Mouse (Mus musculus): ENCODE measurements around the gene Rgl3. TPM values are rescaled to one million over a fixed set of nuclear protein-coding genes. Genes with fewer than 3 reads are reported as not detected.

Gene Rgl3
- polyA plus RNA-seq, 1 experiment, result 3.9 TPM

DNA sequence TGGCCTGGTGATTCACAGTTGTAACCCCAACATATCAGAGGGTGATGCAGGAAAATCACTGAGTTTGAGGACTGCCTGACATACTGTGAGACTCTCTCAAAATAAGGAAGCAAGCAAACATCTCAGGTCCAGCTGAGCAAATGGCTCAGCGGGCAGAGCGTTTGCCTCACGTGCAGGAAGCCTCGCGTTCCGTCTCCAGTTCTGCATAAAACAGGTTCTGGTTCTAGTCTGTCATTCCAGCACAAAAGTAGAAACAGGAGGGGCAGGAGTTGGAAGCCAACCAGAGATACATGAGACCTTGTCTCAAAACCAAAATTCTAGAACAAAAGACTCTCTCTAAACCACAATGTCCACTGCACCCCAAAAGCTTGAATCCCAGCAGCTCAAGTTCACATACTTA, 62.5 kb downstream of the Rgl3 start:
- Histone ChIP-seq H3K27ac (ENCODE audit: control insufficient read depth, insufficient read depth, low read depth, low read length) (peak overlapping the region; percentile 83), H3K36me3 (ENCODE audit: control insufficient read depth, insufficient read depth, low read length) (no peaks in the 10 kb centered on the region), H3K4me3 (ENCODE audit: control insufficient read depth, low read depth, low read length) (peak overlapping the region; percentile 94), H3K27me3 (ENCODE audit: control insufficient read depth, insufficient read depth, low read length) (no peaks in the 10 kb centered on the region), H3K4me1 (ENCODE audit: control insufficient read depth, insufficient read depth, low read length) (peaks cover 9% of the 10 kb centered on the region)
- no peak for TF ChIP-seq POLR2A (IDR thresholded peaks at IDR 0.05; ENCODE audit: control insufficient read depth, low read depth, low read length)
- TF ChIP-seq CTCF (IDR thresholded peaks at IDR 0.05; ENCODE audit: control insufficient read depth, insufficient read depth, insufficient replicate concordance, low read depth, low read length), result no peak

DNA sequence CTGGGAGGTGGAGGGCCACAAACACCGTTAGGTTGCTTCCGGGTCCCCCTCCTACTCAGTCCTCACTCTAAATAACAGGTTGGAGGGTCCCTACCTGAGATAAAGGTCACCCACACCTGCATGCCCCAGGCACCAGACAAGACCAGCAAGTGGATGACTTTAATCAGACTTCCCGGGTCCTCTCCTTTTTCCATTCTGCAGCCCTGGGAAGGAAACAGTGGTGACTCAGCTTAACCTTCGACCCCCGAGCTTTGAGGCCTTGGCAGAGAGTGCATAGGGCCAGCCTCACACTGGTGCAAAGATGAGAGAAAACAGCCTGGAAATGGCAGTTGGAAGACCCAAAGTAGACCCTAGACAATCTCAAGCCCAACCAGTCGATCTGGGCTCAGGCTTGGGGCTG, 63.1 kb downstream of the Rgl3 start:
- Histone ChIP-seq H3K4me3 (ENCODE audit: control insufficient read depth, low read depth, low read length) (peak overlapping the region; percentile 94), H3K36me3 (ENCODE audit: control insufficient read depth, insufficient read depth, low read length) (no peaks in the 10 kb centered on the region), H3K27ac (ENCODE audit: control insufficient read depth, insufficient read depth, low read depth, low read length) (0 out of 2 replicates have a peak overlapping the region, but pooled peaks have one; percentile 18), H3K27me3 (ENCODE audit: control insufficient read depth, insufficient read depth, low read length) (no peaks in the 10 kb centered on the region), H3K4me1 (ENCODE audit: control insufficient read depth, insufficient read depth, low read length) (peaks cover 9% of the 10 kb centered on the region)
- TF ChIP-seq CTCF (IDR thresholded peaks at IDR 0.05; ENCODE audit: control insufficient read depth, insufficient read depth, insufficient replicate concordance, low read depth, low read length) (no peak), POLR2A (IDR thresholded peaks at IDR 0.05; ENCODE audit: control insufficient read depth, low read depth, low read length) (no peak)

DNA sequence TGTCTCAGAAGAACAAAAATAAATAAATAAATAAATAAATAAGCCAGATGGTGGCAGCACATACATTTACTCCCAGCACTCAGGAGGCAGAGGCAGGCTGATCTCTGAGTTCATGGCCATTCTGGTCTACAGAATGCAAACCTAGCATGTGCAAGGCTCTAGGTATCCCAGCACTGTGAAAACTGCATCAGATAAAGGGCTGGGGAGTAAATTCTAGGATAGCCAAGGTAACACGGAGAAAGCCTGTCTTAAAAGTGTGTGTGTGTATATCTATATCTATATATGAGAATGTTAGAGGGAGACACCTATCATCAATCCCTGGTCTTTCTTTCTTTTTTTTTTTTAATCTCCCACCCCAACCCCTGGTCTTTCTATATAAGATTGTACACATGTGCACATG, 63.7 kb downstream of the Rgl3 start:
- Histone ChIP-seq H3K4me1 (ENCODE audit: control insufficient read depth, insufficient read depth, low read length) (peaks cover 9% of the 10 kb centered on the region), H3K36me3 (ENCODE audit: control insufficient read depth, insufficient read depth, low read length) (no peaks in the 10 kb centered on the region), H3K27ac (ENCODE audit: control insufficient read depth, insufficient read depth, low read depth, low read length) (no peak overlapping the region), H3K27me3 (ENCODE audit: control insufficient read depth, insufficient read depth, low read length) (no peaks in the 10 kb centered on the region), H3K4me3 (ENCODE audit: control insufficient read depth, low read depth, low read length) (no peak overlapping the region)
- TF ChIP-seq CTCF (IDR thresholded peaks at IDR 0.05; ENCODE audit: control insufficient read depth, insufficient read depth, insufficient replicate concordance, low read depth, low read length) (no peak), POLR2A (IDR thresholded peaks at IDR 0.05; ENCODE audit: control insufficient read depth, low read depth, low read length) (no peak)

DNA sequence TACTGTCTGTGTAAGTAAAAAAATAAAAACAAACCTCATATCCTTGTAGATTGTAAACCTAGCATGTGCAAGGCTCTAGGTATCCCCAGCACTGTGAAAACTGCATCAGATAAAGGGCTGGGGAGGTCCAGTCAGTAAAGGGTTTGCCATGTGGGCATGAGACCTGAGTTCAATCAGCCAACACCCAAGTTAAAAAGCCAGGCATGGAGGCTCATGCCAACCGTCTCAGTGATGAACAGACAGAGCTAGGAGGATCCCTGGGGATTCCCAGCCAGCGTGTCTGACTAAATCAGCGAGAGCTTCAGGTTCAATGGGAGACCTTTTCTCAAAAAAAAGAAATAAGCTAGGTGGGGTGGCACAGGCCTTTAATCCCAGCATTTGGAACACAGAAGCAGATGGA, 64.2 kb downstream of the Rgl3 start:
- TF ChIP-seq CTCF (IDR thresholded peaks at IDR 0.05; ENCODE audit: control insufficient read depth, insufficient read depth, insufficient replicate concordance, low read depth, low read length) (no peak), POLR2A (IDR thresholded peaks at IDR 0.05; ENCODE audit: control insufficient read depth, low read depth, low read length) (no peak)
- no peak overlapping the region for H3K27ac ChIP-seq (ENCODE audit: control insufficient read depth, insufficient read depth, low read depth, low read length)
- H3K4me3 ChIP-seq (ENCODE audit: control insufficient read depth, low read depth, low read length), result no peak overlapping the region
- H3K27me3 ChIP-seq (ENCODE audit: control insufficient read depth, insufficient read depth, low read length), result no peaks in the 10 kb centered on the region
- H3K4me1 ChIP-seq (ENCODE audit: control insufficient read depth, insufficient read depth, low read length), result peaks cover 9% of the 10 kb centered on the region
- no peaks in the 10 kb centered on the region for H3K36me3 ChIP-seq (ENCODE audit: control insufficient read depth, insufficient read depth, low read length)

DNA sequence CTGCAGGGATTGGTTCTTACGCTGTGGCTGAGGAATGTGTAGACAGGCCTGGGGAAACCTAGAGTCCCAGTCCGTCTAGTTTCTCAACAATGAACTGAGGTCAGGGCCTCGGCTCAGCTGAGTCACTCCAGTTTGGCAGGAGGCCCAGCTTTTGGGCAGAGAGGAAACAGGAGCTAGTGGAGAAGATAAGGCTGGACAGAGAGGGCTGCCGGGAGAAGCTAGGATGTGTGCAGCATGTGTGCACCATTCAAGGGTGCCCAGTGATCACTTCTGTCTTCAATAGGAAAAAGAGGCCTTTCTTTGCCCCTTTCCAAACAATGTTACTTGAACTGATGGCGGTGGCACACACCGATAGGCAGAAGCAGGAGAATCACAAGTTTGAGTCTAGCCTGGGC, 65.2 kb downstream of the Rgl3 start:
- H3K27ac ChIP-seq (ENCODE audit: control insufficient read depth, insufficient read depth, low read depth, low read length), result peak overlapping the region; percentile 66

DNA sequence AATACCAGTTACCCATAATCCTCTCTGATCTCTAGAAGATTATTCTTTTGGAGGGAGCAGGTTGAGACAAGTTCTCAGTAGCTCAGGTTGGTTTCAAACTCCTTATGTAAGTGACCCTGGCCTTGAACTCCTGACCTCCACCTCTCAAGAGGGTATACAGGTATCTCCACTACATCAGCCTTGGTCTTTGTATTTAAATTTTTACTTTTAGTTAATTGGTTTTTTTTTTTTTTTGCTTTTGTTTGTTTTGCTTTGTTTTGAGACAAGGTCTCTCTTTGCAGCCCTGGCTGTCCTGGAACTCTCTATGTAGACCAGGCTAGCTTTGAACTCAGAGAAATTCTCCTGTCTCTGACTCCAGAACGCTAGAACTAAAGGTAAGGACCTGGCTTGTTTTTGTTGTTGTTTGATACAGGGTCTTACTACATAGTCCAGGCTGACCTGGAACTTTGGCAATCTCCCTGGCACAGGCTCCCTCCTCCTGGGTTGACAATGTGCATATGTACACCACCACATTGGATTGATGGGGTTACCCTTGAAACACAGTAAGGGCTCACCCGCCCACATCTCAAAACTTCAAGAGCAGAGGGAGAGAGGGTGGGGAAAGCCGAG, 65.7 kb downstream of the Rgl3 start:
- Histone ChIP-seq H3K4me1 (ENCODE audit: control insufficient read depth, insufficient read depth, low read length) (peaks cover 9% of the 10 kb centered on the region), H3K4me3 (ENCODE audit: control insufficient read depth, low read depth, low read length) (no peak overlapping the region), H3K27me3 (ENCODE audit: control insufficient read depth, insufficient read depth, low read length) (no peaks in the 10 kb centered on the region), H3K27ac (ENCODE audit: control insufficient read depth, insufficient read depth, low read depth, low read length) (peak overlapping the region; percentile 66), H3K36me3 (ENCODE audit: control insufficient read depth, insufficient read depth, low read length) (no peaks in the 10 kb centered on the region)
- TF ChIP-seq POLR2A (IDR thresholded peaks at IDR 0.05; ENCODE audit: control insufficient read depth, low read depth, low read length) (no peak), CTCF (IDR thresholded peaks at IDR 0.05; ENCODE audit: control insufficient read depth, insufficient read depth, insufficient replicate concordance, low read depth, low read length) (no peak)

More for the DNA sequence above, 65.2 kb downstream of the Rgl3 start:
- no peaks in the 10 kb centered on the region for H3K36me3 ChIP-seq (ENCODE audit: control insufficient read depth, insufficient read depth, low read length)
- no peaks in the 10 kb centered on the region for H3K27me3 ChIP-seq (ENCODE audit: control insufficient read depth, insufficient read depth, low read length)
- peaks cover 9% of the 10 kb centered on the region for H3K4me1 ChIP-seq (ENCODE audit: control insufficient read depth, insufficient read depth, low read length)
- TF ChIP-seq POLR2A (IDR thresholded peaks at IDR 0.05; ENCODE audit: control insufficient read depth, low read depth, low read length), result no peak
- TF ChIP-seq CTCF (IDR thresholded peaks at IDR 0.05; ENCODE audit: control insufficient read depth, insufficient read depth, insufficient replicate concordance, low read depth, low read length), result no peak
- H3K4me3 ChIP-seq (ENCODE audit: control insufficient read depth, low read depth, low read length), result no peak overlapping the region

DNA sequence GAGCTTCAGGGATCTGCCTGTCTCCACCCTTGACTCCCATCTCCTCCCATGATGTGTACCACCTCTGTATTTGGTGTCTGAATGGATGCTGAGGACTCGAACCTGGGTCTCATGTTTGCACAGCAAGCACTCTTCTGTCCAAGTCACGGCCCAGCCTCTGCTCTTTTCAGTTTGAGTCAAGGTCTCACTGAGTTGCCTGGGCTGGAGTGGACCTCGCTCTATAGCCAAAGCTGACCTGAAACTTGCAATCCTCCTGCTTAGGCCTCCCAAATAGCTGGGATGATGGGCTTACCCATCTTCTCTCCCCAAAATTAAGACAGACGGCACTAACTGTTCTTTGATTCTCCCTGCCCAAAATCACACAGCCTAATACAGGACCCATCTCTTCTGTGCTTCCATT, 66.2 kb downstream of the Rgl3 start:
- no peaks in the 10 kb centered on the region for H3K27me3 ChIP-seq (ENCODE audit: control insufficient read depth, insufficient read depth, low read length)
- no peaks in the 10 kb centered on the region for H3K36me3 ChIP-seq (ENCODE audit: control insufficient read depth, insufficient read depth, low read length)
- TF ChIP-seq POLR2A (IDR thresholded peaks at IDR 0.05; ENCODE audit: control insufficient read depth, low read depth, low read length) (no peak), CTCF (IDR thresholded peaks at IDR 0.05; ENCODE audit: control insufficient read depth, insufficient read depth, insufficient replicate concordance, low read depth, low read length) (no peak)
- no peak overlapping the region for H3K4me3 ChIP-seq (ENCODE audit: control insufficient read depth, low read depth, low read length)
- H3K4me1 ChIP-seq (ENCODE audit: control insufficient read depth, insufficient read depth, low read length), result peaks cover 12% of the 10 kb centered on the region
- no peak overlapping the region for H3K27ac ChIP-seq (ENCODE audit: control insufficient read depth, insufficient read depth, low read depth, low read length)

Other genes with a start within 250 kb of the Rgl3 start
- gene Spc24, start 229.1 kb downstream of the Rgl3 start, polyA plus RNA-seq (2012; rRNA removed), result 16.5 and 17.1 TPM in 2 replicates
- 6.7 and 6.9 TPM in 2 replicates for gene Kank2, start 190.7 kb downstream of the Rgl3 start, polyA plus RNA-seq (2012; rRNA removed)
- not detected in 2 replicates for gene Angptl8, start 153.9 kb downstream of the Rgl3 start, polyA plus RNA-seq (2012; rRNA removed)
- gene Dock6, start 136.8 kb downstream of the Rgl3 start, polyA plus RNA-seq (2012; rRNA removed), result 41.5 and 46.0 TPM in 2 replicates
- 21.2 and 22.7 TPM in 2 replicates for gene Rab3d, start 71.3 kb downstream of the Rgl3 start, polyA plus RNA-seq (2012; rRNA removed)
- gene Ccdc159, start 62.0 kb downstream of the Rgl3 start, polyA plus RNA-seq (2012; rRNA removed), result 72.0 and 74.9 TPM in 2 replicates
- 296 and 312 TPM in 2 replicates for gene Tmem205, start 61.9 kb downstream of the Rgl3 start, polyA plus RNA-seq (2012; rRNA removed)
- 33.3 and 39.3 TPM in 2 replicates for gene Plppr2, start 52.4 kb downstream of the Rgl3 start, polyA plus RNA-seq (2012; rRNA removed)
- gene Swsap1, start 33.7 kb downstream of the Rgl3 start, polyA plus RNA-seq (2012; rRNA removed), result 4.7 and 5.1 TPM in 2 replicates
- 1.5 and 1.9 TPM in 2 replicates for gene Epor, start 25.9 kb downstream of the Rgl3 start, polyA plus RNA-seq (2012; rRNA removed)
- gene Ccdc151, start 13.2 kb upstream of the Rgl3 start, polyA plus RNA-seq (2012; rRNA removed), result 38.5 and 46.0 TPM in 2 replicates
- gene Prkcsh, start 13.4 kb upstream of the Rgl3 start, polyA plus RNA-seq (2012; rRNA removed), result 41.2 and 43.3 TPM in 2 replicates
- 1.8 and 1.9 TPM in 2 replicates for gene Elavl3, start 62.6 kb upstream of the Rgl3 start, polyA plus RNA-seq (2012; rRNA removed)
- not detected in 2 replicates for gene Gm49318, start 81.8 kb upstream of the Rgl3 start, polyA plus RNA-seq (2012; rRNA removed)
- 43.1 and 44.9 TPM in 2 replicates for gene Zfp653, start 81.9 kb upstream of the Rgl3 start, polyA plus RNA-seq (2012; rRNA removed)
- gene Ecsit, start 96.0 kb upstream of the Rgl3 start, polyA plus RNA-seq (2012; rRNA removed), result 71.6 and 72.6 TPM in 2 replicates
- gene Cnn1, start 109.8 kb upstream of the Rgl3 start, polyA plus RNA-seq (2012; rRNA removed), result 5.8 and 22.3 TPM in 2 replicates
- gene Elof1, start 127.7 kb upstream of the Rgl3 start, polyA plus RNA-seq (2012; rRNA removed), result 1,299 and 1,403 TPM in 2 replicates
- 8.2 and 10.7 TPM in 2 replicates for gene Acp5, start 146.3 kb upstream of the Rgl3 start, polyA plus RNA-seq (2012; rRNA removed)
- 64.8 and 73.5 TPM in 2 replicates for gene Pigyl, start 167.4 kb upstream of the Rgl3 start, polyA plus RNA-seq (2012; rRNA removed)
- gene Zfp872, start 198.6 kb upstream of the Rgl3 start, polyA plus RNA-seq (2012; rRNA removed), result 0.05 and 0.16 TPM in 2 replicates
- gene Zfp809, start 236.3 kb upstream of the Rgl3 start, polyA plus RNA-seq (2012; rRNA removed), result 8.5 and 9.4 TPM in 2 replicates

Measured in testis, adult 2 months (tissue).